Mouse (Mus musculus): ENCODE data around the gene Tmem30b. TPM values are rescaled to one million over a fixed set of nuclear protein-coding genes. Genes with fewer than 3 reads are reported as not detected.
A peak's percentile ranks its signal among the peaks of the same experiment; 100 is the strongest.

The Tmem30b gene
- total and polyA plus RNA-seq, 2 experiments from 2014 or later = 0.14 to 0.31 TPM

DNA sequence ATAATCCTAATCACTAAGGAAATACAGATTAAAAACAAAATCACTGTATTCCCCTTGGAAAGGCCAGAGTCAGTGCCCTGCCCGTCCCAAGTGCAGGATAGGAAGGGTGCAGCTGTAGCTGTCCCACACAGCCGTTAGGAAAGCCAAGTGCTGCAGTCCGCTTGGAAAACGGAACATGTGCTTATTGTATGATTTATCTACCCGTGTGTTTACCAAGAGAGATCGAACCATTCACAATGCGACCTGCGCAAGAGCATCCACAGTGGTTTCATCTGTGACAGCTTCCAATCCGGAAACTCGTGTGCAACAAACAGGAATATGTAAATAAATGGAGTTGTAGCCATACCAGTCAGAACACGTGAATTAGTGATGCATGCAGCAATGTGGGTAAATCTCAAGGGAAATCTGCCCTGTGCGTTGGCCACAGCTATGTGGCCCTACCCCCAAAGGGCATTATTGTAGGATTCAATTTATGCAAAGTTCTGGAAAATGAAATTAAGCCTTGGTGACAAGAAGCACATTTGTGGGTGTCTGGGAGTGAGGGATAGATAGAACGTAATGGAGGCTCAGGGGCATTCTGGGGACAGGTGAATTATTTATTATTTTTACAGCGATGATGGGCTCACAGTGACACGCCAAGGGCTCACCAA is 44.6 kb upstream of the Tmem30b start:
- Histone ChIP-seq H3K36me3 (replicated peaks; ENCODE audit: control insufficient read depth, insufficient read depth, low read length) (no peaks in the 10 kb centered on the region), H3K9ac (replicated peaks; ENCODE audit: low read depth, low read length) (no peak overlapping the region), H3K4me2 (ENCODE audit: low read depth, low read length) (0 out of 2 replicates have a peak overlapping the region, but pooled peaks have one; percentile 18), H3K27ac (ENCODE audit: low read depth) (peak overlapping the region; percentile 69), H3K4me3 (ENCODE audit: low read depth, low read length) (no peak overlapping the region), H3K9me3 (replicated peaks; ENCODE audit: control insufficient read depth, low read length) (no peaks in the 10 kb centered on the region), H3K4me1 (ENCODE audit: control insufficient read depth, insufficient read depth) (no peaks in the 10 kb centered on the region; the same call in 1 of the 2 replicates), H3K27me3 (ENCODE audit: control insufficient read depth, insufficient read depth, low read length) (peaks cover 6% of the 10 kb centered on the region)
- WGBS = 70% methylated on average over 15 of the region's 15 CpGs
- DNase-seq (ENCODE audit: low spot score) = no peak
- no peak for ATAC-seq (ENCODE audit: insufficient read depth, low read depth)
- TF ChIP-seq EP300 (IDR thresholded peaks at IDR 0.05; ENCODE audit: low read depth) = no peak
- no peak for TF ChIP-seq CTCF (IDR thresholded peaks at IDR 0.05; ENCODE audit: low read depth)

DNA sequence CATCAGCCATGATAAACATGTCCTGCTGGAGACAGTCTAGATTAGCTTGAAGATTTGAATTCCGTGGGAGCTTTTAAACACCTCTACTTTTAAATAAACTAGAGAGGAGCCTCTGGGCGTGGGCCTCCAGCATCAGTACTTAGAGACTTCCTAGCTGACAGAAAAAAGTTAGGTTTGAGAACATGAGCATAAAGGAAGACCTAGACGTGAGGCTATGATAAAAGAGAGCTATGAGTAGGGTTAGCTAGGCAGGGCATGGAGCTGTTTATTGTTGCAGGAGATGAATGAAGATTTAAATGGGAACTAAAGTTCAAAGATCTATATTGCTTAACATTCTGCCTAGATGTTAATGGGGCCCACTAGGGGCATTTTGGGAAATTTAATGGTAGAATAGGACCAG is 41.1 kb upstream of the Tmem30b start:
- Histone ChIP-seq H3K4me2 (ENCODE audit: low read depth, low read length) (peak overlapping the region; percentile 48), H3K27ac (ENCODE audit: low read depth) (no peak overlapping the region), H3K9me3 (replicated peaks; ENCODE audit: control insufficient read depth, low read length) (no peaks in the 10 kb centered on the region), H3K27me3 (ENCODE audit: control insufficient read depth, insufficient read depth, low read length) (peaks cover 10% of the 10 kb centered on the region), H3K4me3 (ENCODE audit: low read depth, low read length) (peak overlapping the region; percentile 33), H3K36me3 (replicated peaks; ENCODE audit: control insufficient read depth, insufficient read depth, low read length) (no peaks in the 10 kb centered on the region), H3K9ac (replicated peaks; ENCODE audit: low read depth, low read length) (no peak overlapping the region), H3K4me1 (ENCODE audit: control insufficient read depth, insufficient read depth) (no peaks in the 10 kb centered on the region)
- no peak for TF ChIP-seq CTCF (IDR thresholded peaks at IDR 0.05; ENCODE audit: low read depth)
- TF ChIP-seq EP300 (IDR thresholded peaks at IDR 0.05; ENCODE audit: low read depth) = no peak
- ATAC-seq (ENCODE audit: insufficient read depth, low read depth) (no peak), DNase-seq (ENCODE audit: low spot score) (no peak)
- WGBS = 54% methylated on average over 3 of the region's 3 CpGs

DNA sequence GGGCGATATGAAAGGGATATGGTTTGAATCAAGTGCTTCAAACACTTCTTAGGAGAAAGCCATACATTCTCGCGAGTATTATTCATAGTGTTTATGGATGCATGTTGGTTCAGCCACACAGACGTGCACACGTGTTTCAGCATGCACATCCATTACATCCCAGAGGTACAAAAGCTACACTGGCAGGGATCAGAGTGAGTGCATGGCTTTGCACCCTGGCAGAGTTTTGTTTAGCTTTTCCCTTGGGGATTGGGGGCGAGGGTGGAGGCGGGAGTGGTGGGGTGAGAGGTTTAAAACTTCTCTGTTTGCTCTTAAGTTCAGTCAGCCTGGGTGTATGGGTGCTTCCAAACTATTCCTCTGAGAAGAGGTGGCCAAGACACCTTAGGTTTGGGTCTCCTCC is 39.7 kb upstream of the Tmem30b start:
- Histone ChIP-seq H3K27me3 (ENCODE audit: control insufficient read depth, insufficient read depth, low read length) (peaks cover 10% of the 10 kb centered on the region), H3K4me3 (ENCODE audit: low read depth, low read length) (peak overlapping the region; percentile 68), H3K9me3 (replicated peaks; ENCODE audit: control insufficient read depth, low read length) (no peaks in the 10 kb centered on the region), H3K9ac (replicated peaks; ENCODE audit: low read depth, low read length) (peak overlapping the region; percentile 72; the same call in 1 of the 2 replicates), H3K4me2 (ENCODE audit: low read depth, low read length) (peak overlapping the region; percentile 83), H3K4me1 (ENCODE audit: control insufficient read depth, insufficient read depth) (no peaks in the 10 kb centered on the region), H3K27ac (ENCODE audit: low read depth) (peak overlapping the region; percentile 89), H3K36me3 (replicated peaks; ENCODE audit: control insufficient read depth, insufficient read depth, low read length) (no peaks in the 10 kb centered on the region)
- ATAC-seq (ENCODE audit: insufficient read depth, low read depth) (no peak), DNase-seq (ENCODE audit: low spot score) (no peak)
- TF ChIP-seq EP300 (IDR thresholded peaks at IDR 0.05; ENCODE audit: low read depth) (no peak), CTCF (IDR thresholded peaks at IDR 0.05; ENCODE audit: low read depth) (no peak)
- WGBS = 3% methylated on average over 7 of the region's 7 CpGs

DNA sequence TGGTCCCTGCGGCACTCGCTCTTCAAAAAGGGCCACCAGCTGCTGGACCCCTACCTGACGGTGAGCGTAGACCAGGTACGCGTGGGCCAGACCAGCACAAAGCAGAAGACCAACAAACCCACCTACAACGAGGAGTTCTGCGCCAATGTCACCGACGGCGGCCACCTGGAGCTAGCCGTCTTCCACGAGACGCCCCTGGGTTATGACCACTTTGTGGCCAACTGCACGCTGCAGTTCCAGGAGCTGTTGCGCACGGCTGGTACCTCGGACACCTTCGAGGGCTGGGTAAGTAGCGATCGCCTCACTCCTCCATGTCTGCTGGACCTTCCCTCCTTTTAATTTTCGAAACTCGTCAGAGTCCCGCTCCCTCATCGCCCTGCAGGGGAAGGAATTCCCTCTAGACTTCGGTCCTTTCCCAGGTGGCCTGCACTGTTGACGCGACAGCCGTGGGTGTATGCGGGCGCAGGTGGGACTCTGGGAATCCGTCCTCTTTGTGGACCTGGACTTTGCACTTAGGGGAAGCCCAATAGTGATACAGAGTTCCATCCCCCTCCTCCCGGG is 39.1 kb upstream of the Tmem30b start:
- peaks cover 10% of the 10 kb centered on the region for H3K27me3 ChIP-seq (ENCODE audit: control insufficient read depth, insufficient read depth, low read length)
- peak overlapping the region; percentile 72 for H3K9ac ChIP-seq (replicated peaks; ENCODE audit: low read depth, low read length)
- no peak for DNase-seq (ENCODE audit: low spot score)
- H3K9me3 ChIP-seq (replicated peaks; ENCODE audit: control insufficient read depth, low read length) = no peaks in the 10 kb centered on the region
- 0 out of 2 replicates have a peak, but pooled peaks have one; percentile 6 for ATAC-seq (ENCODE audit: insufficient read depth, low read depth)
- under 1% methylated on average over 33 of the region's 33 CpGs for WGBS
- no peaks in the 10 kb centered on the region for H3K4me1 ChIP-seq (ENCODE audit: control insufficient read depth, insufficient read depth)
- H3K27ac ChIP-seq (ENCODE audit: low read depth) = peak overlapping the region; percentile 89
- peak overlapping the region; percentile 83 for H3K4me2 ChIP-seq (ENCODE audit: low read depth, low read length)
- no peaks in the 10 kb centered on the region for H3K36me3 ChIP-seq (replicated peaks; ENCODE audit: control insufficient read depth, insufficient read depth, low read length)
- peak overlapping the region; percentile 68 for H3K4me3 ChIP-seq (ENCODE audit: low read depth, low read length)
- no peak for TF ChIP-seq EP300 (IDR thresholded peaks at IDR 0.05; ENCODE audit: low read depth)
- no peak for TF ChIP-seq CTCF (IDR thresholded peaks at IDR 0.05; ENCODE audit: low read depth)

DNA sequence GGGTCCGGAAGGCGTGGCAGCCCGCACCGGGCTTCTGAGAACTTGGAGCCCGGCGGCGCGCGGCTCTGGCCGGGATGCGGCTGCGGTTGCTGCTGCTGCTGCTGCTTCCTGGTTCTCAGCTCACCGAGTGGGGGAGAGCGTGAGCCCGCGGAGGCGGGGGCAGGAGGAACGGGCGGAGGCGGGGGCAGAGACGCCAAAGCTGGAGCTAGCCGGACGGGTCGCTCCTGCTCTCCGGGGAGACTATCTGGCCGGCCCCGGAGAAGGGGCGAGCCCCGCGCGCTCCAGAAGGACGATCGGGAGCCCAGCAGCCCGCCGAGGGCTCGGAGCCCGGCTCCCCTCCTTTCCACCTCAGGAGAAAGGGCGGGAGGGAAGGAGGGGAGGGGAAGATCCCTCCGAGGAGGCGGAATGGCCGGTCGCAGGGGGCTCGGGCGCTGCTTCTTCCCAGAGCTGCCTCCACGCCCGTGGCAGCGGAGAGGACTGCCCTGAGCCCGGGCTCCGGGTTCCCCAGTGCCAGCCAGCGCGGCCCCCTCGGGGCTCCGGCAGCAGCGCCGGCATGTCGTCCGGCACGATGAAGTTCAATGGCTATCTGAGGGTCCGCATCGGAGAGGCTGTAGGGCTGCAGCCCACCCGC is 38.5 kb upstream of the Tmem30b start, which contains the start of gene Prkch:
Gene Prkch, plus strand, starts transcription at position 187 of the 631 bp plus-strand sequence.
- H3K27ac ChIP-seq (ENCODE audit: low read depth) = peak within 1 kb of the TSS; percentile 89
- peak; percentile 87 for ATAC-seq (ENCODE audit: insufficient read depth, low read depth)
- H3K4me1 ChIP-seq (ENCODE audit: control insufficient read depth, insufficient read depth) = no peaks in the 10 kb centered on the region
- peak within 1 kb of the TSS; percentile 72 for H3K9ac ChIP-seq (replicated peaks; ENCODE audit: low read depth, low read length)
- TF ChIP-seq CTCF (IDR thresholded peaks at IDR 0.05; ENCODE audit: low read depth) (peak; percentile 43), EP300 (IDR thresholded peaks at IDR 0.05; ENCODE audit: low read depth) (no peak)
- H3K9me3 ChIP-seq (replicated peaks; ENCODE audit: control insufficient read depth, low read length) = no peaks in the 10 kb centered on the region
- WGBS = under 1% methylated on average over 53 of the region's 61 CpGs
- peaks cover 10% of the 10 kb centered on the region for H3K27me3 ChIP-seq (ENCODE audit: control insufficient read depth, insufficient read depth, low read length)
- H3K4me2 ChIP-seq (ENCODE audit: low read depth, low read length) = peak within 1 kb of the TSS; percentile 83
- H3K36me3 ChIP-seq (replicated peaks; ENCODE audit: control insufficient read depth, insufficient read depth, low read length) = no peaks in the 10 kb centered on the region
- peak; percentile 89 for DNase-seq (ENCODE audit: low spot score)
- peak within 1 kb of the TSS; percentile 68 for H3K4me3 ChIP-seq (ENCODE audit: low read depth, low read length)

Data from heart, postnatal 0 days (tissue).